Mouse (Mus musculus): ENCODE data around the gene Ryr3. TPM values are rescaled to one million over a fixed set of nuclear protein-coding genes. Genes with fewer than 3 reads are reported as not detected.

Ryr3 gene
- polyA plus RNA-seq, 1 experiment = not detected

DNA sequence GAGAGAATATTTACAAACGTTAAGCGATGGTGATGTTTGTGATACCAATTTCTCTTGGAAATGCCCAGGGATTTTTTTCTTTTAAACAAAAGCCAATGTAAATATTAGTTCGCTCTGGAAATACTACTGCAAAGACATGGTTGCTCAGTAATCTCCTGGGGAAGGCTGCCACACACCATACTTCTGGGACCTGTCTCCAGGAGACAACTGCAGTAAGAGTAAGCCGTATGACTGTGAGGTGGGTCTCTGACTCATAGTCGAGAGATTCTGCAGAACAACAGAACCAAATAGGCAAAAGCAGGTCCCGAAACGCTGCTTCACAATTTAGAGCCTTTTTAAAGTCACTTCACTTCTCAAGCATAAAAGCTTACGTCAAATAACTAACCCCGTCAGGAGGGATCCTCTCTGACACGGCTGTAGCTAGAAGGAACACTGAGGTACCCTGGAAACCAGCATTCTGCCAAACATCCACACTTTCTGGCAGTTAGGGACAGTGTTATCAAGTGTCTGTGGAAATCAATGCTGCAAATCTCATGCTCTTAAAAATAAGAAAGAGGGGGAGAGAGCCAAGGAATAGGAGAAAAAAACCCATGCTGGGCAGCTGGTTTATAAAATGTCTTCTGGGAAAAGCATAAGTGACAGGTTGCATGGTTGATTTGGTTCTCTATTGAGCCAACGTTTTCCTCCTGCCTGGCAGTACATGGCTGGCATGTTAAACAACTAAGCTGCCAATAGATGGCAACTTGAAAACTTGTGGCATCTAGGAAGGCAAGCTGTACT, 207.7 kb downstream of the Ryr3 start:
- no peak overlapping the region for H3K27ac ChIP-seq (ENCODE audit: insufficient read depth, low read depth, low read length)
- H3K4me3 ChIP-seq (ENCODE audit: insufficient read depth, low read depth, low read length) = no peak overlapping the region
- 46% methylated on average over 11 of the region's 11 CpGs for WGBS
- no peaks in the 10 kb centered on the region for H3K4me1 ChIP-seq (ENCODE audit: control insufficient read depth, insufficient read depth, low read length)
- TF ChIP-seq POLR2A (IDR thresholded peaks at IDR 0.05; ENCODE audit: insufficient read depth, low read depth, low read length) (no peak), CTCF (IDR thresholded peaks at IDR 0.05; ENCODE audit: insufficient read depth, low read depth, low read length) (no peak)

DNA sequence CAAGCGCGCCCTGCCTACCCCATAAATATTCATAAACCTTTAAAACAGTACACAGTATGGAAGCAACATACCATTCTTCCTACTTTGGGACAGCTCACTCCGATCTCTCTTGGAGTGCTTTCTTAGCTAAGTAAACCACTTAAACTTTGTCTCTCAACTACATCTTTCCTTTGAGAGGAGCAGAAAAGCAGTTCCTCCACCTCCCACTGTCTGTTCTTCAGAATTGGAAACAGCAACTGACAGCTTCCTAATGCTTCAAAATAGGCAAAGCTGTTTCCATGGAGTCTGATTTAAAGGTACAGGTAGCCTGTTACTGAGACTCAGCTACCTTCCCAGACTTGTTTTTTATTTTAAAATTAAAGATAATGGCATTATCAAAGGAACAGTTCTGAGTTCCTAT, 218.4 kb downstream of the Ryr3 start:
- TF ChIP-seq POLR2A (IDR thresholded peaks at IDR 0.05; ENCODE audit: insufficient read depth, low read depth, low read length) (no peak), CTCF (IDR thresholded peaks at IDR 0.05; ENCODE audit: insufficient read depth, low read depth, low read length) (no peak)
- H3K4me3 ChIP-seq (ENCODE audit: insufficient read depth, low read depth, low read length) = no peak overlapping the region
- no peaks in the 10 kb centered on the region for H3K4me1 ChIP-seq (ENCODE audit: control insufficient read depth, insufficient read depth, low read length)
- 87% methylated on average over 3 of the region's 3 CpGs for WGBS
- H3K27ac ChIP-seq (ENCODE audit: insufficient read depth, low read depth, low read length) = no peak overlapping the region

DNA sequence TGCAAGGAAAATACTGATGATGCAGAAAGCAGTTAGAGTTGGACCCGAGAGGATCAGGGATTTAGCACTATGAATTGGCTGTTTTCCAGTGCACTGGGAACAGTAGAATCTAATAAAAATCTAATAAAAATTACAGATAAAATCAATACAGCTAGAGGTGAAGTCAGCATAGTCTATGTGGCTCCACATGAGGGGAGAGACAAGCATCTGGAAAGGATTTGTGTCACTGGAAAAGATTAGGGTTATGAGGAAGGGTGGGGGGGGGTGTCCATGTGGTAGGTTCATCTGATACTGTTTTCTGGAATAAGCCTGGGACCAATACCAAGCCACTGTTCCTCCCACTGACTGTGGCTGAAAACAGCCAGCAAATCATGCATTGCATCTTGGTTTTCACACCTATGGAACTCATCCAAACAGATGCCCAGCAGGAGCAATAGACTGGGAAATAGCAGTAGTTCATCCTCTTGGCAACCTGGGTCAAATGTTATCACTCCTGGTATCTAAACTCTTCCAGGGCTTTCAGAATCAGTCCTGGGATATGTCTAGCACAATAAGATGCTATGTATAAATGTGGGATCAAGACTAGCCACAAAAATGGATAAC, 233.9 kb downstream of the Ryr3 start:
- 52% methylated on average over 1 of the region's 1 CpGs for WGBS
- Histone ChIP-seq H3K4me1 (ENCODE audit: control insufficient read depth, insufficient read depth, low read length) (no peaks in the 10 kb centered on the region), H3K4me3 (ENCODE audit: insufficient read depth, low read depth, low read length) (no peak overlapping the region), H3K27ac (ENCODE audit: insufficient read depth, low read depth, low read length) (no peak overlapping the region)
- TF ChIP-seq CTCF (IDR thresholded peaks at IDR 0.05; ENCODE audit: insufficient read depth, low read depth, low read length) (no peak), POLR2A (IDR thresholded peaks at IDR 0.05; ENCODE audit: insufficient read depth, low read depth, low read length) (no peak)

DNA sequence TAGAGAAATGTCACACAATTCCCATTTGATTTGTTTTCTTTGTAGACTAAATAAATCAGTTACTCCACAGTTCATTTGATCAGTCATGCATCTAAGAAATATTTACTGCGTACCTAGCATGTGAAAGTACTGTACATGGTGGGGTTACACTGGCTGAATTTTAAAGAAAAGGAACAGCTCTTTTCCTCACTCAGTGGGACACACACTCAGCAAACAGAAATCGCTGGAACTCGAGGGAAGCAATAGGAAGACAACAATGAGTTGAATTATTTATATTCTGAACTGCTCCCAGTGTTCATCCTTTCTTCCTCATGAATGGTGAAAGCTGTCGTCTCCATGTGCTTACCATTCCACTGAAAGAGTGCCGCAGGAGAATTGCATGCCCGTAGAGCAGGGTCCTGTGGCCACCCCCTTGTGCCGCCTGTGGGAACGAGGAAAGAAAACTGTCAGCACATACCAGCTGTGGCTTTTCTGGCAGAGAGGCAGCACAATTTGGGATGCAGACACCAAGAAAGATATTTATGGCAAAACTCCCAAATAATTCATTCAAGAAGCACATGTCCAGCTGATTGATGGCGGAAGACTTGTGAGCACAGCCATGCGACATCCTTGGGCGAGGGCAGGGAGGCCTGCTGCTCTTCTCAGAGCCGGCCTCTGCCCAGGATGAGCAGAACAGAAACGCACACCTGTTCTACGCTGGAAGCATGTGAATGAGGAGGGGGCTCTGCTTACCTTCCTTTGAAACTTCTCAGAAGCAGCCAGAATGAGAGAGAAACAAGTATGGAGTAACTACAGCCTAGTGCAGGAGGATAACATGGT, 249.9 kb downstream of the Ryr3 start:
- H3K4me3 ChIP-seq (ENCODE audit: insufficient read depth, low read depth, low read length) = no peak overlapping the region
- TF ChIP-seq POLR2A (IDR thresholded peaks at IDR 0.05; ENCODE audit: insufficient read depth, low read depth, low read length) (no peak), CTCF (IDR thresholded peaks at IDR 0.05; ENCODE audit: insufficient read depth, low read depth, low read length) (no peak)
- H3K27ac ChIP-seq (ENCODE audit: insufficient read depth, low read depth, low read length) = no peak overlapping the region
- H3K4me1 ChIP-seq (ENCODE audit: control insufficient read depth, insufficient read depth, low read length) = no peaks in the 10 kb centered on the region
- 74% methylated on average over 14 of the region's 14 CpGs for WGBS

DNA sequence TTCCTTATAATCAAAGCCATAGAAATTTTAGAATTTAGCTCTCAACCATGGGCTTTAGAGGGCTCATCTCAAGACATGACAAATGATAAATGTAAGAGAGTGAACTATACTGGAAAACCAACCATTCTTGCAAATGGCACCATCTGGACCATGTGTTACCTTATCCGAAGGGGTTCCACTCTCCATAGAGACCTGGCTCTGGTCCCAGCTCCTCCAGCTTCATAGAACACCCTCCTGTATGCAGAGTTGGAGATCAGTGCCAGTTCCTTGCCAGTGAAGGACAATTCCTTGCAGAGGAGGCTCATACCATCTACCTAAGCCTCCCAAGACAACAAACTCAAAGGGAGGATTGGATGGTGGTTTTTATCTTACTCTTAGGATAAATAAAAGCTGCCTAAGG, 268.0 kb downstream of the Ryr3 start:
- TF ChIP-seq CTCF (IDR thresholded peaks at IDR 0.05; ENCODE audit: insufficient read depth, low read depth, low read length) = no peak
- TF ChIP-seq POLR2A (IDR thresholded peaks at IDR 0.05; ENCODE audit: insufficient read depth, low read depth, low read length) = no peak
- Histone ChIP-seq H3K4me1 (ENCODE audit: control insufficient read depth, insufficient read depth, low read length) (no peaks in the 10 kb centered on the region), H3K27ac (ENCODE audit: insufficient read depth, low read depth, low read length) (no peak overlapping the region), H3K4me3 (ENCODE audit: insufficient read depth, low read depth, low read length) (no peak overlapping the region)
- WGBS = 81% methylated on average over 1 of the region's 1 CpGs

DNA sequence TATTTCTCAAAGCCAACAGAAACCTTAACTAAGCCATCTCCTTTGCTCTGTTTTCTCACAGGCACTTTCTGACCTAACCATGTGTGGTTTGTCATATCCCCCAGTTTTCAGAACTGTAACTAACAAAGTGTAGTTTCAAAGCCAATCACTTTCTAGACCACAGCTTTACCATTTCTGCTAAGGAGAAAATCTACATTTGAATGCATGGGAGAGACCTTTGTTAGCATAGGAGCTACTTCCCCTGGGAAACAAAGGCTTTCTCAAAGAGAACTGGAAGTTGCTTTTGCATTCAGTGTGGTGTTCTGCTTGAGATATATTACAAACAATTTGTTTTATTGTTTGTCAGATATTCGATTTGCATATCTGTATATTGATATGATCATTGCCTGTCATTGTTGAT, 285.1 kb downstream of the Ryr3 start:
- 59% methylated on average over 1 of the region's 1 CpGs for WGBS
- Histone ChIP-seq H3K27ac (ENCODE audit: insufficient read depth, low read depth, low read length) (no peak overlapping the region), H3K4me3 (ENCODE audit: insufficient read depth, low read depth, low read length) (no peak overlapping the region), H3K4me1 (ENCODE audit: control insufficient read depth, insufficient read depth, low read length) (no peaks in the 10 kb centered on the region)
- no peak for TF ChIP-seq CTCF (IDR thresholded peaks at IDR 0.05; ENCODE audit: insufficient read depth, low read depth, low read length)
- TF ChIP-seq POLR2A (IDR thresholded peaks at IDR 0.05; ENCODE audit: insufficient read depth, low read depth, low read length) = no peak

DNA sequence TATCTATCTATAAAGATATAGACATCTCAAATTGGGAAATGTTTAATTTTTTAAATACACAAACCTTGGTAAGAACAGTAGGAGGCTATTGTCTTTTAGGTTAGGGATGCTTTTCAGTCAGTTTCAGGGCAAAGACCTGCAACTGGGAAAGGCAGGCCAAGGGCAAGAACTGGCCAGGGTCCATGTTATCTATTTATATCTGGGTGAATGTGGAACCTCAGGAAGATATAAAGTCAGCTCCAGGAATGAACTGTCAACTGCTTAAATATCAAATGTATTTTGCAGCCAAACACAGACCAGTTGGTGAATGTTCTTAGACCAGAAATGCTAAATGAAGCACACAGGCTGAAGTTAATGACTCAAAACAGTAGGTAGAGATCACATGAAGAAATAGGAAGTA, 303.1 kb downstream of the Ryr3 start:
- TF ChIP-seq POLR2A (IDR thresholded peaks at IDR 0.05; ENCODE audit: insufficient read depth, low read depth, low read length) (no peak), CTCF (IDR thresholded peaks at IDR 0.05; ENCODE audit: insufficient read depth, low read depth, low read length) (no peak)
- Histone ChIP-seq H3K4me3 (ENCODE audit: insufficient read depth, low read depth, low read length) (no peak overlapping the region), H3K4me1 (ENCODE audit: control insufficient read depth, insufficient read depth, low read length) (no peaks in the 10 kb centered on the region), H3K27ac (ENCODE audit: insufficient read depth, low read depth, low read length) (no peak overlapping the region)

DNA sequence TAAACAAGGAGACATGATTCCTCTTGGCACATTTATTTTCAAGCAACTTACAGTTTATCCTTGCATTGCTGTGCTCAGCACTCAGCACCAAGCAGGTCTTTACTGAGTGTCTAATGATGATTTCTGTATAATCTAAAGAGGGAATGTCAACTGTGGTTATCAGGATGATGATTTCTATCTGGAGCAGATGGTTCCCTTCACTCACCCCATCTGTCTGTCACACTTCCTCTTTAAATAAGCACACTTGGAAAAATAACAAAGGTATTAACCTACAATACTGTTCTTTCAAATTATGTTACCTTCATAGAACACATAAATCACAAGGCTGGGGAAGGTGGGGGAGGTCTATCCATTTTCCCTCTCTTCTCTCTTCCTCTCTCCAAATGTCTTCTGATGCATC, 304.3 kb downstream of the Ryr3 start:
- H3K4me1 ChIP-seq (ENCODE audit: control insufficient read depth, insufficient read depth, low read length) = no peaks in the 10 kb centered on the region
- no peak overlapping the region for H3K27ac ChIP-seq (ENCODE audit: insufficient read depth, low read depth, low read length)
- no peak for TF ChIP-seq POLR2A (IDR thresholded peaks at IDR 0.05; ENCODE audit: insufficient read depth, low read depth, low read length)
- no peak for TF ChIP-seq CTCF (IDR thresholded peaks at IDR 0.05; ENCODE audit: insufficient read depth, low read depth, low read length)
- H3K4me3 ChIP-seq (ENCODE audit: insufficient read depth, low read depth, low read length) = no peak overlapping the region

DNA sequence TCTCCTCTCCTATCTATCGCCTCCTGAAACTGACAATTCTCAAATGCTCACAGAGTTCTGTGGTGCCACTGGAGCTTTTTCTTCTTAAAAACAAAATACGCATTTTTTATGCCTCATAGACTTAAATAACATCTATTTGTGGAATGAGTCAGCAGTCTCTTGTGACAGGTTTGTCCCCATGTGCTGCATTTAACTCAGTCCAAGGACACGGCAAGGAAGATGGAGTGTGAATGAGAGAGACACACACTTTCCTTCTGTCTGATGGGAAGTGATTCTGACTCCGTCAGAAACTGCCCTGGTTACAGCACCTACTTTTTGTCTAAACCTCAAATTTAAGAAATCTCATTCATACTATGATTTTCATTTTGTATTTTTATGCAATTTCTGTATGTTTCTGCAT, 306.3 kb downstream of the Ryr3 start:
- no peak overlapping the region for H3K27ac ChIP-seq (ENCODE audit: insufficient read depth, low read depth, low read length)
- H3K4me1 ChIP-seq (ENCODE audit: control insufficient read depth, insufficient read depth, low read length) = no peaks in the 10 kb centered on the region
- 65% methylated on average over 4 of the region's 4 CpGs for WGBS
- TF ChIP-seq CTCF (IDR thresholded peaks at IDR 0.05; ENCODE audit: insufficient read depth, low read depth, low read length) (no peak), POLR2A (IDR thresholded peaks at IDR 0.05; ENCODE audit: insufficient read depth, low read depth, low read length) (no peak)
- no peak overlapping the region for H3K4me3 ChIP-seq (ENCODE audit: insufficient read depth, low read depth, low read length)

All from olfactory bulb, adult 2 months (tissue).